ENCODE assay signal across 11 mouse cellular contexts in genomic region chr16:63179228-63179627, GRCm38 (mm10).
DNase-seq lines count a peak whose midpoint lies in the region; ATAC-seq and TF ChIP-seq lines count a peak whose summit lies in the region.
"Had no signal": no experiment of that assay in that cellular context is flagged by ENCODE, and none has a peak within 500 bp of the region (broad histone marks: within the 10 kb centered on the region; RNA-seq: fewer than 3 reads in every experiment).

No protein-coding gene starts in this region.

- TF ChIP-seq CTCF in intestine, postnatal 0 days (IDR thresholded peaks at IDR 0.05; ENCODE audit: low read depth), result no peak

- DNase-seq in forebrain, embryonic 11.5 days (ENCODE audit: low spot score), result no peak
- peak; percentile 82 for DNase-seq in Muller cell, postnatal 12 days (ENCODE audit: inconsistent ontology term)
- DNase-seq in layer of hippocampus, adult 18-20 months (ENCODE audit: low spot score in 2 of 2), result peak; percentile 67 to 89
- DNase-seq in lung, postnatal 10 days, result peak; percentile 21
- DNase-seq in gastrocnemius, postnatal 36 days, result no peak
- DNase-seq in cerebellum, adult 11 months, result no peak
- DNase-seq: liver, postnatal 0 days; thymus, postnatal 4 days had no signal

- no peak overlapping the region for H3K4me2 ChIP-seq in forebrain, embryonic 12.5 days
- no peak overlapping the region for H3K4me2 ChIP-seq in forebrain, embryonic 11.5 days (ENCODE audit: low read depth, low read length, severe bottlenecking)
- H3K4me2 ChIP-seq in intestine, postnatal 0 days (replicated peaks; ENCODE audit: low read depth), result no peak overlapping the region

- intact Hi-C loops in gastrocnemius, postnatal 36 days (cut with DNase I), result no loop called here

- no peaks in the 10 kb centered on the region for H3K4me1 ChIP-seq in forebrain, embryonic 12.5 days
- H3K4me1 ChIP-seq in forebrain, embryonic 11.5 days (replicated peaks; ENCODE audit: control insufficient read depth, insufficient read depth, low read length), result no peaks in the 10 kb centered on the region
- H3K4me1 ChIP-seq in intestine, postnatal 0 days (replicated peaks; ENCODE audit: control insufficient read depth, insufficient read depth, low read length), result no peaks in the 10 kb centered on the region

- H3K9ac ChIP-seq in forebrain, embryonic 12.5 days, result no peak overlapping the region
- no peak overlapping the region for H3K9ac ChIP-seq in forebrain, embryonic 11.5 days (ENCODE audit: low read length)
- no peak overlapping the region for H3K9ac ChIP-seq in intestine, postnatal 0 days (ENCODE audit: low read depth, low read length)
- H3K9ac ChIP-seq: liver, postnatal 0 days had no signal

- H3K4me3 ChIP-seq in forebrain, embryonic 12.5 days (replicated peaks), result no peak overlapping the region
- no peak overlapping the region for H3K4me3 ChIP-seq in forebrain, embryonic 11.5 days (ENCODE audit: low read depth, low read length)
- no peak overlapping the region for H3K4me3 ChIP-seq in intestine, postnatal 0 days (ENCODE audit: low read depth, low read length)

- no peaks in the 10 kb centered on the region for H3K36me3 ChIP-seq in forebrain, embryonic 12.5 days (replicated peaks)
- no peaks in the 10 kb centered on the region for H3K36me3 ChIP-seq in forebrain, embryonic 11.5 days (ENCODE audit: control insufficient read depth, insufficient read depth, low read length)
- no peaks in the 10 kb centered on the region for H3K36me3 ChIP-seq in intestine, postnatal 0 days (ENCODE audit: control insufficient read depth, insufficient read depth)

- no peaks in the 10 kb centered on the region for H3K27me3 ChIP-seq in forebrain, embryonic 12.5 days
- no peaks in the 10 kb centered on the region for H3K27me3 ChIP-seq in forebrain, embryonic 11.5 days (ENCODE audit: control insufficient read depth, insufficient read depth, low read length)
- no peaks in the 10 kb centered on the region for H3K27me3 ChIP-seq in intestine, postnatal 0 days (replicated peaks; ENCODE audit: control insufficient read depth, insufficient read depth, low read length)

- no peak overlapping the region for H3K27ac ChIP-seq in forebrain, embryonic 12.5 days
- H3K27ac ChIP-seq in forebrain, embryonic 11.5 days (ENCODE audit: low read depth, low read length), result no peak overlapping the region
- no peak overlapping the region for H3K27ac ChIP-seq in intestine, postnatal 0 days (ENCODE audit: low read depth, low read length)

- no peaks in the 10 kb centered on the region for H3K9me3 ChIP-seq in forebrain, embryonic 12.5 days
- no peaks in the 10 kb centered on the region for H3K9me3 ChIP-seq in forebrain, embryonic 11.5 days (ENCODE audit: control insufficient read depth, low read length)
- H3K9me3 ChIP-seq in intestine, postnatal 0 days (ENCODE audit: control insufficient read depth), result no peaks in the 10 kb centered on the region

- peak; percentile 57; the same call in 1 of the 2 replicates for ATAC-seq in forebrain, embryonic 12.5 days (ENCODE audit: low FRiP score)
- ATAC-seq in forebrain, embryonic 11.5 days (replicated peaks; ENCODE audit: low FRiP score), result no peak
- no peak for ATAC-seq in intestine, postnatal 0 days
- ATAC-seq: intestine, embryonic 16.5 days; liver, postnatal 0 days had no signal

- WGBS in forebrain, embryonic 12.5 days, result 64% methylated on average over 5 of the region's 5 CpGs
- WGBS in forebrain, embryonic 11.5 days, result 74% methylated on average over 5 of the region's 5 CpGs
- 72% methylated on average over 5 of the region's 5 CpGs for WGBS in intestine, postnatal 0 days

Comparison
In these comparisons a context has a peak if more than half of its experiments do, and no peak if none do; other contexts are left out.
1. DNase-seq: peak in Muller cell, postnatal 12 days (single experiment), layer of hippocampus, adult 18-20 months (2 of 2) and lung, postnatal 10 days (single experiment); none in forebrain, embryonic 11.5 days (single experiment), gastrocnemius, postnatal 36 days (0 of 2) and cerebellum, adult 11 months (single experiment).